ENCODE assay signal across 14 mouse cellular contexts in the genomic region with DNA sequence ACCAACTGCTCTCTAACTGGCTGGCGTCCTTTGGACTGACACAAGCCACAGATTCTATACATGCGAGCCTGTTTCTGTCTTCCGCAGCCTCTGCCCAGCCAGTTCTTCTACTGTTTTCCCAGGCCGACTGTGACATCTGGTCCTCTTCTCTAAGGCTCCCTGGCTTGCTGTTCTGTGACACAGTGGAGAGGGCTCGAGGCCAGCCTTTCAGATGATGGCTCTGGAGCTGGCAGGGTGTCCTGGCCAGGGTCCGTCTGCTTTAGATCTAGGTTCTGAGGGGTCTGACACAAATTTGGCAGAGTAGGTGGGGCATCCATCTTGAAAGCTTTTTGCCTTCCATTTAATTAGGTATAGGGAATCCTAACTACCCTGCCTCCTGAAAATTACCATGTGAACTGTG. TPM values are rescaled to one million over a fixed set of nuclear protein-coding genes. Genes with fewer than 3 reads are reported as not detected.
DNase-seq lines count a peak whose midpoint lies in the region; ATAC-seq lines count a peak whose summit lies in the region.
"Had no signal": no experiment of that assay in that cellular context is flagged by ENCODE, and none has a peak within 500 bp of the region (broad histone marks: within the 10 kb centered on the region; RNA-seq: fewer than 3 reads in every experiment).

No protein-coding gene starts in this region.

- H3K4me2 ChIP-seq in hindbrain, embryonic 14.5 days (replicated peaks): no peak overlapping the region
- no peak overlapping the region for H3K4me2 ChIP-seq in hindbrain, embryonic 12.5 days (replicated peaks)
- H3K4me2 ChIP-seq in neural tube, embryonic 15.5 days: no peak overlapping the region
- H3K4me2 ChIP-seq: heart, embryonic 13.5 days; lung, embryonic 14.5 days had no signal

- no peak overlapping the region for H3K9ac ChIP-seq in hindbrain, embryonic 14.5 days
- no peak overlapping the region for H3K9ac ChIP-seq in hindbrain, embryonic 12.5 days
- no peak overlapping the region for H3K9ac ChIP-seq in neural tube, embryonic 15.5 days (replicated peaks)
- H3K9ac ChIP-seq: heart, embryonic 13.5 days; lung, embryonic 14.5 days had no signal

- H3K9me3 ChIP-seq in hindbrain, embryonic 14.5 days (ENCODE audit: control insufficient read depth, low read length): no peaks in the 10 kb centered on the region
- no peaks in the 10 kb centered on the region for H3K9me3 ChIP-seq in hindbrain, embryonic 12.5 days (replicated peaks)
- H3K9me3 ChIP-seq in neural tube, embryonic 15.5 days (replicated peaks): no peaks in the 10 kb centered on the region
- H3K9me3 ChIP-seq: heart, embryonic 13.5 days; megakaryocyte, embryonic 14.5 days had no signal

- no peak for DNase-seq in hindbrain, embryonic 14.5 days (ENCODE audit: low spot score)
- DNase-seq in right cerebral cortex, postnatal 10 days (ENCODE audit: low spot score in 2 of 2): peak; percentile 62 to 67
- no peak for DNase-seq in right cerebral cortex, postnatal 36 days (ENCODE audit: low spot score in 2 of 2)
- peak; percentile 76 for DNase-seq in cerebellum, adult 9-11 months
- DNase-seq in kidney, postnatal 25 days: no peak
- DNase-seq: adrenal gland, postnatal 10 days; liver; lung, embryonic 14.5 days; right cerebral cortex, adult 18-20 months; thymus, postnatal 36 days had no signal

- peaks cover 42% of the 10 kb centered on the region for H3K36me3 ChIP-seq in hindbrain, embryonic 14.5 days (replicated peaks; ENCODE audit: control insufficient read depth, insufficient read depth)
- H3K36me3 ChIP-seq in hindbrain, embryonic 12.5 days: peaks cover 63% of the 10 kb centered on the region
- peaks cover 40% of the 10 kb centered on the region for H3K36me3 ChIP-seq in neural tube, embryonic 15.5 days

- H3K27me3 ChIP-seq in hindbrain, embryonic 14.5 days (ENCODE audit: control insufficient read depth, insufficient read depth, low read length): no peaks in the 10 kb centered on the region
- no peaks in the 10 kb centered on the region for H3K27me3 ChIP-seq in hindbrain, embryonic 12.5 days
- no peaks in the 10 kb centered on the region for H3K27me3 ChIP-seq in neural tube, embryonic 15.5 days (replicated peaks)
- H3K27me3 ChIP-seq: heart, embryonic 13.5 days had no signal

- H3K27ac ChIP-seq in hindbrain, embryonic 14.5 days: peak overlapping the region; percentile 43; the same call in 1 of the 2 replicates
- H3K27ac ChIP-seq in hindbrain, embryonic 12.5 days: no peak overlapping the region
- H3K27ac ChIP-seq in neural tube, embryonic 15.5 days (replicated peaks): peak overlapping the region; percentile 15
- H3K27ac ChIP-seq: heart, embryonic 13.5 days had no signal

- 69% methylated on average over 6 of the region's 6 CpGs for whole genome bisulfite sequencing in hindbrain, embryonic 14.5 days
- 80% methylated on average over 6 of the region's 6 CpGs for WGBS in hindbrain, embryonic 12.5 days
- 71% methylated on average over 6 of the region's 6 CpGs for WGBS in neural tube, embryonic 15.5 days

- H3K4me3 ChIP-seq in hindbrain, embryonic 14.5 days (replicated peaks; ENCODE audit: low read length): no peak overlapping the region
- no peak overlapping the region for H3K4me3 ChIP-seq in hindbrain, embryonic 12.5 days
- no peak overlapping the region for H3K4me3 ChIP-seq in neural tube, embryonic 15.5 days (replicated peaks)
- H3K4me3 ChIP-seq: heart, embryonic 13.5 days; megakaryocyte, embryonic 14.5 days had no signal

- peaks cover 6% of the 10 kb centered on the region for H3K4me1 ChIP-seq in hindbrain, embryonic 14.5 days (replicated peaks; ENCODE audit: control insufficient read depth, insufficient read depth, low read length)
- peaks cover 3% of the 10 kb centered on the region for H3K4me1 ChIP-seq in hindbrain, embryonic 12.5 days
- peaks cover 32% of the 10 kb centered on the region for H3K4me1 ChIP-seq in neural tube, embryonic 15.5 days

- peak; percentile 38; the same call in 1 of the 2 replicates for ATAC-seq in hindbrain, embryonic 14.5 days (ENCODE audit: low FRiP score)
- no peak for ATAC-seq in hindbrain, embryonic 12.5 days (ENCODE audit: low FRiP score)
- ATAC-seq in neural tube, embryonic 15.5 days (ENCODE audit: low FRiP score): peak; percentile 54; the same call in 1 of the 2 replicates

RNA-seq across cellular contexts. Expression of gene Susd2, which starts 17.6 kb away (rescaled TPM):
- 6.9 and 7.3 TPM in 2 replicates for polyA plus RNA-seq in hindbrain, embryonic 14.5 days (2014; fragmentation: Nextera tagmentation; extraction: Ambion mirVana)
- polyA plus RNA-seq in hindbrain, embryonic 12.5 days (2016; fragmentation: Nextera tagmentation; extraction: Ambion mirVana): 2.8 TPM in 2 replicates
- polyA plus RNA-seq in neural tube, embryonic 15.5 days (2015; fragmentation: Nextera tagmentation; extraction: Ambion mirVana): 16.0 and 16.9 TPM in 2 replicates

Comparison
In these comparisons a context has a peak if more than half of its experiments do, and no peak if none do; other contexts are left out.
1. DNase-seq: peak in right cerebral cortex, postnatal 10 days (2 of 2) and cerebellum, adult 9-11 months (single experiment); none in hindbrain, embryonic 14.5 days (single experiment), right cerebral cortex, postnatal 36 days (0 of 2) and kidney, postnatal 25 days (0 of 2).